Mouse (Mus musculus) midbrain, embryonic 15.5 days (tissue): ENCODE data around the gene Gspt1. TPM values are rescaled to one million over a fixed set of nuclear protein-coding genes. Genes with fewer than 3 reads are reported as not detected.
A peak's percentile ranks its signal among the peaks of the same experiment; 100 is the strongest.

Experiments
- microRNA counts: library from miRNA; unstranded; fragments of <30 nt; microRNA quantifications from one replicate; lab custom pipeline; 2016
- microRNA-seq: library from miRNA; unstranded; fragments of <30 nt; microRNA quantifications from one replicate; pipeline ENCODE4, GENCODE M21; 2016
- polyA plus RNA-seq: library from polyadenylated mRNA; unstranded; fragments of >200 nt; fragmentation: Nextera tagmentation; extraction: Ambion mirVana; gene quantifications from 2 replicates; pipeline ENCODE4 v1.2.1, GENCODE M21; 2015

Gspt1 gene
- polyA plus RNA-seq, 1 experiment from 2014 or later: 46.8 TPM

MicroRNAs encoded within 50 kb of the gene (microRNA counts, 519-probe panel; counts per million panel counts)
- 2,321 counts per million, percentile 36 among the panel's probes with 10 or more counts for microRNA mmu-miR-1945 (lab: Ali Mortazavi, UCI)

Small RNAs within 50 kb of the gene (microRNA-seq; reads per million reads assigned to microRNA genes)
- 3.1 reads per million, percentile 15 among the genes with 10 or more reads in this experiment for gene Mir1945

Other genes starting within 250 kb of the Gspt1 start
- 135 TPM in 2 replicates for gene Snn, start 193.4 kb downstream of the Gspt1 start, polyA plus RNA-seq
- 28.0 and 28.8 TPM in 2 replicates for gene Litaf, start 188.2 kb downstream of the Gspt1 start, polyA plus RNA-seq
- 32.0 and 34.6 TPM in 2 replicates for gene Txndc11, start 119.7 kb downstream of the Gspt1 start, polyA plus RNA-seq
- 74.5 and 84.6 TPM in 2 replicates for gene Zc3h7a, start 77.9 kb downstream of the Gspt1 start, polyA plus RNA-seq
- 119 and 122 TPM in 2 replicates for gene Rsl1d1, start 51.0 kb downstream of the Gspt1 start, polyA plus RNA-seq
- gene Tnfrsf17, start 59.5 kb upstream of the Gspt1 start, polyA plus RNA-seq: 0.22 and 0.36 TPM in 2 replicates
- 20.4 and 22.7 TPM in 2 replicates for gene Snx29, start 68.6 kb upstream of the Gspt1 start, polyA plus RNA-seq